Mouse (Mus musculus) forebrain, embryonic 11.5 days (tissue): Measurements from ENCODE around the gene Traf4. TPM values are rescaled to one million over a fixed set of nuclear protein-coding genes. Genes with fewer than 3 reads are reported as not detected.
"Not testable (repeated sequence)": the region's sequence is repeated elsewhere in the genome, so short reads cannot be mapped to it uniquely, and the experiment has no call there.

Source experiments
- ATAC-seq: fragments of 200-750 bp; cut with Nextera tagmentation; replicated peaks from 2 replicates; pipeline ENCODE4 v1.8.0; 2017; ENCODE audit warnings: moderate TSS enrichment; ENCODE audit not compliant: low FRiP score
- DNase-seq: peaks from one replicate; pipeline ENCODE4 v3.0.0-alpha.2; 2017; ENCODE audit warnings: low spot score
- H3K27ac ChIP-seq: fragments of 300-500 bp; sonication (generic); 2 replicates; pipeline ENCODE4 v1.5.1; 2014; ENCODE audit warnings: low read depth, low read length
- H3K27me3 ChIP-seq: fragments of 300-500 bp; sonication (generic); 2 replicates; pipeline ENCODE4 v1.6.1; 2014; ENCODE audit warnings: mild to moderate bottlenecking, low read length, mixed read lengths; ENCODE audit not compliant: control insufficient read depth, insufficient read depth
- H3K36me3 ChIP-seq: fragments of 300-500 bp; sonication (generic); 2 replicates; pipeline ENCODE4 v1.6.1; 2014; ENCODE audit warnings: mild to moderate bottlenecking, low read length, moderate library complexity, mixed read lengths; ENCODE audit not compliant: control insufficient read depth, insufficient read depth
- H3K4me1 ChIP-seq: fragments of 300-500 bp; sonication (generic); replicated peaks from 2 replicates; pipeline ENCODE4 v1.6.1; 2014; ENCODE audit warnings: low read length, mixed read lengths; ENCODE audit not compliant: control insufficient read depth, insufficient read depth
- H3K4me2 ChIP-seq: fragments of 300-500 bp; sonication (generic); 2 replicates; pipeline ENCODE4 v1.6.1; 2014; ENCODE audit warnings: low read depth, mild to moderate bottlenecking, low read length, moderate library complexity, mixed read lengths; ENCODE audit not compliant: severe bottlenecking
- H3K4me3 ChIP-seq: fragments of 300-500 bp; sonication (generic); 2 replicates; pipeline ENCODE4 v1.5.1; 2014; ENCODE audit warnings: low read depth, low read length
- H3K9ac ChIP-seq: fragments of 300-500 bp; sonication (generic); 2 replicates; pipeline ENCODE4 v1.6.1; 2014; ENCODE audit warnings: low read length
- H3K9me3 ChIP-seq: fragments of 300-500 bp; sonication (generic); 2 replicates; pipeline ENCODE4 v1.6.1; 2016; ENCODE audit warnings: low read length, mixed read lengths; ENCODE audit not compliant: control insufficient read depth
- WGBS: fragments of 180-500 bp; shearing (Covaris S2); extraction: QIAGEN DNeasy Blood & Tissue Kit; methylation state at CpG from one replicate; pipeline ENCODE4 v1.1.7; 2014; 5-methylcytosine and 5-hydroxymethylcytosine counted together
- polyA plus RNA-seq: library from polyadenylated mRNA; unstranded; fragments of >200 nt; fragmentation: Nextera tagmentation; extraction: Ambion mirVana; gene quantifications from 2 replicates; pipeline ENCODE4 v1.2.1, GENCODE M21; 2014

The Traf4 gene
- polyA plus RNA-seq, 1 experiment from 2014 or later = 77.7 TPM

GRCm38 (mm10) chr11:78151161-78151560, 14.2 kb downstream of the Traf4 start:
- no peak for DNase-seq
- Histone ChIP-seq H3K27me3 (no peaks in the 10 kb centered on the region), H3K36me3 (peaks cover 8% of the 10 kb centered on the region; the same call in 1 of the 2 replicates), H3K4me2 (no peak overlapping the region), H3K4me1 (no peaks in the 10 kb centered on the region), H3K27ac (no peak overlapping the region), H3K9ac (no peak overlapping the region), H3K9me3 (no peaks in the 10 kb centered on the region), H3K4me3 (no peak overlapping the region)
- ATAC-seq = no peak
- WGBS = 28% methylated on average over 1 of the region's 1 CpGs

GRCm38 (mm10) chr11:78146707-78147543, 18.5 kb downstream of the Traf4 start:
- no peak overlapping the region for H3K4me3 ChIP-seq
- H3K27me3 ChIP-seq = no peaks in the 10 kb centered on the region
- DNase-seq = no peak
- H3K27ac ChIP-seq = no peak overlapping the region
- H3K9ac ChIP-seq = no peak overlapping the region
- no peak for ATAC-seq
- no peaks in the 10 kb centered on the region for H3K9me3 ChIP-seq
- H3K36me3 ChIP-seq = peaks cover 12% of the 10 kb centered on the region
- no peak overlapping the region for H3K4me2 ChIP-seq
- H3K4me1 ChIP-seq = no peaks in the 10 kb centered on the region
- WGBS = 90% methylated on average over 6 of the region's 6 CpGs

GRCm38 (mm10) chr11:78146168-78146567, 19.2 kb downstream of the Traf4 start:
- no peak overlapping the region for H3K4me2 ChIP-seq
- peaks cover 12% of the 10 kb centered on the region for H3K36me3 ChIP-seq
- ATAC-seq = no peak
- no peak overlapping the region for H3K9ac ChIP-seq
- no peak overlapping the region for H3K27ac ChIP-seq
- no peaks in the 10 kb centered on the region for H3K27me3 ChIP-seq
- no peaks in the 10 kb centered on the region for H3K9me3 ChIP-seq
- H3K4me3 ChIP-seq = no peak overlapping the region
- H3K4me1 ChIP-seq = no peaks in the 10 kb centered on the region
- DNase-seq = no peak
- 90% methylated on average over 5 of the region's 5 CpGs for WGBS

- Histone ChIP-seq H3K27me3 (no peaks in the 10 kb centered on the region), H3K4me3 (no peak overlapping the region), H3K4me1 (no peaks in the 10 kb centered on the region), H3K27ac (no peak overlapping the region), H3K9me3 (no peaks in the 10 kb centered on the region), H3K9ac (no peak overlapping the region), H3K36me3 (peaks cover 9% of the 10 kb centered on the region), H3K4me2 (no peak overlapping the region)
- no peak for DNase-seq
- ATAC-seq = no peak
- 83% methylated on average over 2 of the region's 2 CpGs for WGBS
Measured at GRCm38 (mm10) chr11:78143520-78143919, 21.9 kb downstream of the Traf4 start.

DNA sequence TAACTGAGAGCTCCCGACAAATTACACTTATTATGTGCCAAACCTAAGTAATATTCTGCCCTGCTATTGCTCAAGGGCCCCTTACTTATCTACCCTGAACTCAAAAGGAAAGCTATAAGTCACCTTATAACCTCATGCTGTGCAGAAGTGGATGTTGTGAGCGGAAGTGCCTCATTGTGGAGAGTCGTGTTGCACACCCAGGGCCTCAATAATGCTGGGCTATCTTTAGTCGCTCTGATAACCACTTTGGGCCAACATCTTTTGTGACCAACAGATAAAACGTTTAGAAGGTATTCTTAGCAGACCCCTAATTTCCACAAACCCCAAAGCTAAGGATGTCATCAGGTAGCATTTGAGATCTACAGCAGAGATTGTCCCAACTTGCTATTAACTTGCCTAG, 24.7 kb downstream of the Traf4 start:
- Histone ChIP-seq H3K36me3 (peaks cover 9% of the 10 kb centered on the region), H3K4me2 (no peak overlapping the region), H3K27me3 (no peaks in the 10 kb centered on the region), H3K27ac (no peak overlapping the region), H3K4me3 (no peak overlapping the region), H3K4me1 (no peaks in the 10 kb centered on the region), H3K9me3 (no peaks in the 10 kb centered on the region), H3K9ac (no peak overlapping the region)
- no peak for ATAC-seq
- WGBS = 87% methylated on average over 5 of the region's 5 CpGs
- DNase-seq = no peak

DNA sequence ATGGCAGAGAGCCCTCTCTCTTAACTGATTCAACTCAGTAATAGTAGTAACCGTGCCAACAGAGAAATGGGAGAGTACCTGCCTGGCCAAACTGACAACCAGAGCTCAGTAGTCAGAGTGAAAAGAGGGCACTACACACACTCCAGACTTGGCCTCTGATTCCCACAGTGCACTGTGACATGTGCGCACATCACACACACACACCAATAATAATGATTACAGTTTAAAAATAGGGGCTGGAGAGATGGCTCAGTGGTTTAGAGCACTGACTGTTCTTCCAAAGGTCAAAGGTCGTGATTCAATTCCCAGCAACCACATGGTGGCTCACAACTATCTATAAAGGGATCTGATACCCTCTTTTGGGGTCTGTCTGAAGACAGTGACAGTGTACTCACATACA, 27.4 kb downstream of the Traf4 start:
- no peaks in the 10 kb centered on the region for H3K27me3 ChIP-seq
- no peak overlapping the region for H3K27ac ChIP-seq
- no peak for ATAC-seq
- no peaks in the 10 kb centered on the region for H3K4me1 ChIP-seq
- no peak for DNase-seq
- no peaks in the 10 kb centered on the region for H3K36me3 ChIP-seq
- no peaks in the 10 kb centered on the region for H3K9me3 ChIP-seq
- no peak overlapping the region for H3K4me3 ChIP-seq
- H3K4me2 ChIP-seq = no peak overlapping the region
- 91% methylated on average over 3 of the region's 3 CpGs for WGBS
- no peak overlapping the region for H3K9ac ChIP-seq

- Histone ChIP-seq H3K36me3 (no peaks in the 10 kb centered on the region), H3K4me2 (no peak overlapping the region), H3K9me3 (no peaks in the 10 kb centered on the region), H3K4me3 (no peak overlapping the region), H3K27me3 (no peaks in the 10 kb centered on the region), H3K9ac (no peak overlapping the region), H3K4me1 (no peaks in the 10 kb centered on the region), H3K27ac (no peak overlapping the region)
- WGBS = 83% methylated on average over 4 of the region's 4 CpGs
- ATAC-seq (no peak), DNase-seq (no peak)
Measured at GRCm38 (mm10) chr11:78137584-78137983, 27.8 kb downstream of the Traf4 start.

- H3K9me3 ChIP-seq = no peaks in the 10 kb centered on the region
- no peaks in the 10 kb centered on the region for H3K27me3 ChIP-seq
- H3K4me3 ChIP-seq = no peak overlapping the region
- DNase-seq (no peak), ATAC-seq (no peak)
- H3K36me3 ChIP-seq = no peaks in the 10 kb centered on the region
- no peak overlapping the region for H3K9ac ChIP-seq
- WGBS = 91% methylated on average over 1 of the region's 1 CpGs
- no peak overlapping the region for H3K4me2 ChIP-seq
- H3K4me1 ChIP-seq = no peaks in the 10 kb centered on the region
- H3K27ac ChIP-seq = no peak overlapping the region
Measured at GRCm38 (mm10) chr11:78136132-78136531, 29.3 kb downstream of the Traf4 start.

DNA sequence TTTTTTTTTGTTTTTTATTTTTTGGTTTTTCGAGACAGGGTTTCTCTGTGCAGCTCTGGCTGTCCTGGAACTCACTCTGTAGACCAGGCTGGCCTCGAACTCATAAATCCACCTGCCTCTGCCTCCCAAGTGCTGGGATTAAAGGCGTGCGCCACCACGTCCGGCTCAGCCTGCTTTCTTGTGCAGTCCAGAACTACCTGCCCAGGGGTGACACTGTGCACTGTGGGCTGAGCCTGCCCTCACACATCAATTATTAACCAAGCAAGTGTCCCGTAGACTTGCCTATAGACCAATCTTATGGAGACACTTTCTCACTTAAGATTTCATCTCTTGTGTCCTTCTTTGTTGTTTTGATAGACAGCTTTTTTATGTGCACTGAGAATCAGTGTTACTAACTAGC, 30.1 kb downstream of the Traf4 start:
- not testable (repeated sequence) for H3K4me1 ChIP-seq, DNase-seq
- WGBS = 96% methylated on average over 7 of the region's 7 CpGs

More for the DNA sequence above, 30.1 kb downstream of the Traf4 start:
- H3K4me2 ChIP-seq, H3K36me3 ChIP-seq, H3K9me3 ChIP-seq, ATAC-seq, H3K9ac ChIP-seq, H3K27ac ChIP-seq, H3K27me3 ChIP-seq, H3K4me3 ChIP-seq: not testable (repeated sequence)
